Mouse (Mus musculus) thymus, adult 2 months (tissue): ENCODE data around the gene Slc16a10. TPM values are rescaled to one million over a fixed set of nuclear protein-coding genes. Genes with fewer than 3 reads are reported as not detected.
A peak's percentile ranks its signal among the peaks of the same experiment; 100 is the strongest.

Experiments used
- DNase-seq: peaks from one replicate; pipeline ENCODE4 v3.0.0; 2021
- H3K27ac ChIP-seq: fragments of 200-500 bp; 2 replicates; pipeline ENCODE4 v1.5.1; 2012; ENCODE audit warnings: low read length, control low read depth; ENCODE audit not compliant: control insufficient read depth, insufficient read depth
- H3K27me3 ChIP-seq: fragments of 200-500 bp; 2 replicates; pipeline ENCODE4 v1.6.1; 2012; ENCODE audit warnings: mild to moderate bottlenecking, low read length, moderate library complexity, mixed read lengths; ENCODE audit not compliant: control insufficient read depth, insufficient read depth
- H3K36me3 ChIP-seq: fragments of 200-500 bp; 2 replicates; pipeline ENCODE4 v1.6.1; 2012; ENCODE audit warnings: mild to moderate bottlenecking, low read length, moderate library complexity; ENCODE audit not compliant: control insufficient read depth, insufficient read depth
- H3K4me1 ChIP-seq: fragments of 200-500 bp; replicated peaks from 2 replicates; pipeline ENCODE4 v1.6.1; 2012; ENCODE audit warnings: low read length; ENCODE audit not compliant: control insufficient read depth, insufficient read depth
- H3K4me3 ChIP-seq: fragments of 200-500 bp; 2 replicates; pipeline ENCODE4 v1.5.1; 2012; ENCODE audit warnings: mild to moderate bottlenecking, low read length, control low read depth, moderate library complexity; ENCODE audit not compliant: control insufficient read depth, insufficient read depth
- CTCF ChIP-seq: fragments of 200-500 bp; IDR thresholded peaks from 2 replicates; pipeline ENCODE4 v1.5.1; 2012; ENCODE audit warnings: mild to moderate bottlenecking, control low read depth, low read length, moderate library complexity, borderline replicate concordance; ENCODE audit not compliant: control insufficient read depth, poor library complexity, insufficient read depth; ENCODE audit errors: extremely low read depth
- POLR2A ChIP-seq: fragments of 200-500 bp; IDR thresholded peaks from 2 replicates; pipeline ENCODE4 v1.6.1; 2012; ENCODE audit warnings: mild to moderate bottlenecking, low read length, control low read depth, moderate library complexity; ENCODE audit not compliant: control insufficient read depth, poor library complexity, insufficient read depth; ENCODE audit errors: extremely low read depth
- WGBS: fragments of 180-500 bp; shearing (Covaris S2); methylation state at CpG from one replicate; pipeline ENCODE4 v1.1.7; 2018; 5-methylcytosine and 5-hydroxymethylcytosine counted together
- polyA plus RNA-seq: library from polyadenylated mRNA; depleted of rRNA; stranded (reverse); fragments of >200 nt; gene quantifications from 2 replicates; pipeline ENCODE4 v1.2.3, GENCODE M21; 2012

The Slc16a10 gene
- polyA plus RNA-seq, 1 experiment = 45.4 TPM

GRCm38 (mm10) chr10:40058062-40058785, 83.8 kb downstream of the Slc16a10 start:
- TF ChIP-seq POLR2A (no peak), CTCF (no peak)
- Histone ChIP-seq H3K36me3 (no peaks in the 10 kb centered on the region), H3K4me1 (no peaks in the 10 kb centered on the region), H3K27me3 (no peaks in the 10 kb centered on the region), H3K4me3 (no peak overlapping the region), H3K27ac (no peak overlapping the region)
- 81% methylated on average over 6 of the region's 6 CpGs for WGBS
- DNase-seq = no peak

DNA sequence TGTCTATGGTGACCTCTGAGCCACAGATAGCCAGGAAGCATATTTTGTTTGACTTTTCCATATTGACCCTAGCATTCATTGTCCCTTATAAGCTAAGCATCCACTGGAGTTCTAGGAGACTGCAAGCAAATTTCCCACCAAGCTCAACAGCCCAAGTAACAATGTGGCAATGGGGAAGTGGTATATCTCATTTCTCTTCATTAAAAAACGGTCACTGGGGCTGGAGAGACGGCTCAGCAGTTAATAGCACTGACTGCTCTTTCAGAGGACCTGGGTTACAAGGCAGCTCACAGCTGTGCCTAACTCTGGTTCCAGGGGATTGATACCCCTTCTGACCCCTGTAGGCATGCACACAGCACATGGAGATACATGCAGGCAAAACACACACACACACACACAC, 84.4 kb downstream of the Slc16a10 start:
- no peaks in the 10 kb centered on the region for H3K27me3 ChIP-seq
- no peak for TF ChIP-seq CTCF
- no peak for TF ChIP-seq POLR2A
- no peaks in the 10 kb centered on the region for H3K4me1 ChIP-seq
- H3K27ac ChIP-seq = no peak overlapping the region
- WGBS = 82% methylated on average over 2 of the region's 2 CpGs
- H3K4me3 ChIP-seq = no peak overlapping the region
- no peak for DNase-seq
- no peaks in the 10 kb centered on the region for H3K36me3 ChIP-seq

GRCm38 (mm10) chr10:40054455-40054854, 87.6 kb downstream of the Slc16a10 start:
- WGBS = 95% methylated on average over 8 of the region's 8 CpGs
- TF ChIP-seq CTCF = no peak
- no peak for TF ChIP-seq POLR2A
- no peak overlapping the region for H3K27ac ChIP-seq
- no peaks in the 10 kb centered on the region for H3K36me3 ChIP-seq
- no peak overlapping the region for H3K4me3 ChIP-seq
- H3K4me1 ChIP-seq = no peaks in the 10 kb centered on the region
- no peaks in the 10 kb centered on the region for H3K27me3 ChIP-seq
- no peak for DNase-seq

DNA sequence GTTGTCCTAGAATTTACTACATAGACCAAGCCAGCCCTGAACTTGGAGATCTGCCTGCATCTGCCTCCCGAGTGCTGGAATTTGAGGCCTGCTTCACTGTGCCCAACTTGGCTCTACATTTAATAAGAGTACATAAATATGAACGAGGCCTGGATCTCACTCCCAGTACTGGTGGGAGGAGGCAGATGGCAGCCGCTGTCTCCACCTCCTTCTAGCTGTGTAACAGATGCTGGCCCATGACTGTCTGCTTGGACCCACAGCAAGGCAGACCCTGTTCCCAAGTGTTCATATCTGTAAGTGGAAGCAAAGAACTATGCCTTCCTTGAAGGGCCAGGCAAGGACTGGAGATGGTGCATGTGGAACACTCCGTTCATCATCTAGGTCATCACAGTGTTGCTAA, 88.2 kb downstream of the Slc16a10 start:
- Histone ChIP-seq H3K27ac (no peak overlapping the region), H3K4me3 (no peak overlapping the region), H3K36me3 (no peaks in the 10 kb centered on the region), H3K4me1 (no peaks in the 10 kb centered on the region), H3K27me3 (no peaks in the 10 kb centered on the region)
- WGBS = 95% methylated on average over 4 of the region's 4 CpGs
- DNase-seq = no peak
- no peak for TF ChIP-seq POLR2A
- TF ChIP-seq CTCF = no peak

DNA sequence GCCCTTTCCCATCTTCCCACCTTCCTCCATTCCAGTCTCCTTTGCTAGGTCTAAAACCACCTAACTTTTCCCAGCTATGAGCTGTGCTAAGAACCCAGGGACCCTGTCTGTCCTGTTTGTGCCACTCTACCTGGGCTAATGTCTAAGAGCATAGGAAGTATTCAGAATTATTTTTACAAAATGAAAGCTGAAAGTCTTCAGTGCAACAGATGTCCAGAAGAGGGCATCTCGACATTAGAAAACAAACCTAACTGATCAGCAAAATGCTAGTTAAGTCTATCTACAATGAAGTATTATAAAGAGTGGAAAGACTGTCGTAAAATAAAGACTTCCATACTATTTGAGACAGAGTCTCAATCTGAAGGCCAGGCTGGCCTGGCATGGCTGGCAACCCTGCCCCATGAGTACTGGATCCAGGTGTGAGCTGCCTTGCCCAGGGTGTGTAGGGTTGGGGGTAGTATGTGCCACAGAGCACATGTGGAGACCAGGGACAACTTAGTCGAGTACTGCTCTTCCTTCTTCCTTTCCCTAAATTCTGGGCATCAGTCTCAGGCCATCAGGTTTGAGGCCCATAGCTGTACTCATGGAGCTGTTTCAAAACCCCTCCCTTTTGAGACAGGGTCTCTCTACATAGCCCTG, 88.7 kb downstream of the Slc16a10 start:
- H3K4me1 ChIP-seq = no peaks in the 10 kb centered on the region
- no peaks in the 10 kb centered on the region for H3K36me3 ChIP-seq
- peak; percentile 49 for DNase-seq
- H3K27ac ChIP-seq = no peak overlapping the region
- H3K27me3 ChIP-seq = no peaks in the 10 kb centered on the region
- H3K4me3 ChIP-seq = no peak overlapping the region
- TF ChIP-seq POLR2A (no peak), CTCF (no peak)
- WGBS = 61% methylated on average over 3 of the region's 3 CpGs

GRCm38 (mm10) chr10:40051997-40052396, 90.1 kb downstream of the Slc16a10 start:
- Histone ChIP-seq H3K27me3 (no peaks in the 10 kb centered on the region), H3K27ac (no peak overlapping the region)
- 94% methylated on average over 3 of the region's 3 CpGs for WGBS

More at GRCm38 (mm10) chr10:40051997-40052396, 90.1 kb downstream of the Slc16a10 start:
- no peak for DNase-seq
- TF ChIP-seq POLR2A = no peak
- TF ChIP-seq CTCF = no peak
- H3K4me1 ChIP-seq = no peaks in the 10 kb centered on the region
- H3K4me3 ChIP-seq = no peak overlapping the region
- no peaks in the 10 kb centered on the region for H3K36me3 ChIP-seq
